Mouse (Mus musculus) T-cell, adult 66 days (primary cell): ENCODE measurements around the gene Hcar1. TPM values are rescaled to one million over a fixed set of nuclear protein-coding genes. Genes with fewer than 3 reads are reported as not detected.

Source experiments
- total RNA-seq, 2 experiments: library from RNA; stranded (reverse); gene quantifications; 3 replicates in 1 of 2; 4 replicates in 1 of 2; pipeline ENCODE4 v1.2.4; 2023

The Hcar1 gene
- not detected for total RNA-seq

DNA sequence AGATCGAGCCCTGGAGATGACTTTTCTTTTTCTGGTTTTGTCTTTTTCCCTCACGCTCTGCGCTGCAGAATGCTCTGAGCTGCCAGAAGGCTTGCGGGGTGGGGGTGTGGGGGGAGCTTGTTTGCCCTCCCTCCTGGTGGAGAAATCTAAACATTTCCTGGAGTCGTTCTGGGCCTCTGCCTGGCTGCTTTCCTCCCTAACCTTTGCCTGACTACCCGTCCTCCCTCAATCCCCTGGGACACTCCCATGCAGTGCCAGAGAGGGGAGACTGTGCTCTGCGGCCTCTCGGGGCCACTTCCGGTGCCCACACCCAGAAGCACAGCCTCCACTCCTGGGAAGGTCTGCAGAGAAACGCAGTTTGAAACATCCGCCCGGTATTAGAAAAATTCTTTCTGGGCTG is at the start of gene Hcar1:
Gene Hcar1, minus strand, starts transcription at position 93 of the 400 bp plus-strand sequence.

DNA sequence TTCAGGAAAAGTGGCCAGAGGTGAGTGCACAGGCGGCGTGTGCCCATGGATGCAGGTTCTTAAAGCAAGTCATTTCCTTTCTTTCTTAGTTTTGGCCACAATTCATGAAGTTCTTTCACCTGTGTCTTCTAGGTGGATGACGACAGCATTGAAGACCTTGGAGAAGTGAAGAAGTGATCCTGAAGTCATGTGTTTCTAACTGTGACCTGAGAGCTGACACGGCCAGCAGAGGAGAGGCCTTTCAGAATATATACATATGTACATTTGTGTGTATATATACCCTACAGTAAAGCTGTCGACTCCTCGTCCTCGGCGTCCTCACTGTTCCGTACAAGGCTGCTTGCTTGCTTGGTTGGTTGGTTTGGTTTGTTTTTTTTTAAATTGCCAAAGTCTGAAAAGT is 47.3 kb upstream of the Hcar1 start, which contains the start of gene Gm43518:
Gene Gm43518, plus strand, starts transcription at position 301 of the 400 bp plus-strand sequence.

GRCm38 (mm10) chr5:123906976-123907630 is 27.3 kb upstream of the Hcar1 start, which contains the start of gene Denr:
Gene Denr (plus strand): TSS chr5:123907175.

DNA sequence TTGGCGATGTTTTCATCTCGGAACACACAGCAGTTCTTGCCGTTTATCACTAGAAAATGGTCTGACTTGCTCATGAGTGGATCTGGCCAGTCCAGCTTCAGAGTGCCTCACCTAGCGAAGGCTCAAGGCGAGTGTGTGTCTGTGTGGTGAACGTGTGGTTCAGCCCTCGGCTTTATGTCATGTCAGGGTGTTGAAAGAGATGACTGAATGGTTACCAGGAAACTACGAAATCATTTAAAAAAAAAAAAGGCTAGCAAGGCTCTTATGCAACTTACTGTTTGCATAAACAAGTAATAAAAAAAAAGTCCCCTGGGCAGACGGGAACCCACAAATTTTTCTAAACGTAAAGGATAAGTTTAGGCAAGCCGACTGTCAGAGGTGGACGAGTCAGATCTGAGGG is 14.5 kb downstream of the Hcar1 start, which contains the start of gene Hcar2:
Gene Hcar2, minus strand, starts transcription at position 135 of the 400 bp plus-strand sequence.

Other genes with a start within 250 kb of the Hcar1 start
- 10 to 100 TPM; 76.2 to 90.8 TPM for gene Clip1, start 195.4 kb downstream of the Hcar1 start, total RNA-seq
- 10 to 100 TPM; 76.1 to 90.2 TPM for gene Zcchc8, start 158.9 kb downstream of the Hcar1 start, total RNA-seq
- 100 to 1,000 TPM; 200 to 220 TPM for gene Rsrc2, start 130.6 kb downstream of the Hcar1 start, total RNA-seq
- 1 to 10 TPM; 3.4 to 4.6 TPM for gene Kntc1, start 130.3 kb downstream of the Hcar1 start, total RNA-seq
- not detected for gene Hcar2, start 14.5 kb downstream of the Hcar1 start, total RNA-seq
- 10 to 100 TPM; 35.2 to 40.4 TPM for gene Denr, start 27.2 kb upstream of the Hcar1 start, total RNA-seq
- 1 to 10 TPM in 1 of 2 experiments, not detected in 1; 1.4 TPM for gene Gm43518, start 47.4 kb upstream of the Hcar1 start, total RNA-seq
- 1 to 10 TPM; 4.3 to 5.2 TPM for gene Ccdc62, start 50.7 kb upstream of the Hcar1 start, total RNA-seq
- 10 to 100 TPM; 48.1 to 62.3 TPM for gene Hip1r, start 93.6 kb upstream of the Hcar1 start, total RNA-seq
- gene Vps37b, start 152.2 kb upstream of the Hcar1 start, total RNA-seq = 100 to 1,000 TPM; 379 to 444 TPM
- gene Abcb9, start 215.8 kb upstream of the Hcar1 start, total RNA-seq = 10 to 100 TPM; 25.9 to 28.0 TPM
- gene Ogfod2, start 232.3 kb upstream of the Hcar1 start, total RNA-seq = 10 to 100 TPM; 21.3 to 23.0 TPM
- 10 to 100 TPM; 44.3 to 50.9 TPM for gene Arl6ip4, start 236.1 kb upstream of the Hcar1 start, total RNA-seq